Mouse (Mus musculus) testis, adult 2 months (tissue): ENCODE data around the gene Fcrls.

Experiments
- CTCF ChIP-seq: fragments of 200-500 bp; IDR thresholded peaks from 2 replicates; pipeline ENCODE4 v1.5.1; 2012; ENCODE audit warnings: low read depth, mild to moderate bottlenecking, inconsistent platforms, low read length, moderate library complexity; ENCODE audit not compliant: control insufficient read depth, insufficient read depth, insufficient replicate concordance
- POLR2A ChIP-seq: fragments of 200-500 bp; IDR thresholded peaks from 2 replicates; pipeline ENCODE4 v1.6.1; 2012; ENCODE audit warnings: low read depth, mild to moderate bottlenecking, inconsistent platforms, low read length, moderate library complexity; ENCODE audit not compliant: control insufficient read depth

GRCm38 (mm10) chr3:87222346-87222745 lies 41.2 kb downstream of the Fcrls start:
- TF ChIP-seq POLR2A: no peak
- no peak for TF ChIP-seq CTCF
